Mouse (Mus musculus) erythroblast, embryonic 14.5 days (primary cell): Measurements from ENCODE around the gene Banp.

Source experiments
- GATA1 ChIP-seq: IDR thresholded peaks from 2 replicates; pipeline ENCODE4 v1.6.1; 2012; ENCODE audit warnings: low read length, inconsistent platforms, mixed read lengths
- TAL1 ChIP-seq: IDR thresholded peaks from 3 replicates; pipeline ENCODE4 v1.6.1; 2012; ENCODE audit warnings: low read length, inconsistent platforms, mixed read lengths

DNA sequence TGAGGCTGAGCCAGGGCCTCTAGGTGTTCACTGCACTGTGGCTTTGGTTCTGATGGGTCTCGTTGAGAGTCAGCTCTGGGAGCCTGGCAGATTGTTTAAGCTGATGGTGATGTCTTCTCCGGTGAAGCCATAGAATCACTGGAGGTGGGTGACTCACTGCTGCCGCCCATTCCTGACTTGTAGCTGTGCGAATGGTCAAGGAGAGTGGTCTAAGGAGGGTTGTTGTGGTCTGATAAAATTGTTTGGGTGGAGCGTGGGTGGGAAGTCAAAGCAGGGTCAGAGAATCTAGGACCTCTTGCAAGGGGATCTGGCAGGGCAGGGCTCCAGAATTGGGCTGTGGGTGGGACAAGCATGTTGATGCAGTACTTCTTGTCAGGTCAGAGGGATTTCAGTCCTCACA, 61.1 kb downstream of the Banp start:
- TF ChIP-seq GATA1 (no peak), TAL1 (no peak)
